Mouse (Mus musculus) G1E (cell line): ENCODE results near the gene Gm21936.
"Not testable (repeated sequence)": the region's sequence is repeated elsewhere in the genome, so short reads cannot be mapped to it uniquely, and the experiment has no call there.

ENCODE experiments used
- CTCF ChIP-seq: IDR thresholded peaks from 2 replicates; pipeline ENCODE4 v1.5.1; 2012; ENCODE audit warnings: low read depth, low read length, inconsistent platforms, mixed read lengths
- GATA1 ChIP-seq: IDR thresholded peaks from 2 replicates; pipeline ENCODE4 v1.6.1; 2012; ENCODE audit warnings: borderline replicate concordance, low read length, inconsistent platforms, mixed read lengths
- GATA2 ChIP-seq: IDR thresholded peaks from 2 replicates; pipeline ENCODE4 v1.6.1; 2012; ENCODE audit warnings: low read depth, low read length, inconsistent platforms, borderline replicate concordance
- POLR2AphosphoS5 ChIP-seq: IDR thresholded peaks from 2 replicates; pipeline ENCODE4 v1.6.1; 2012; ENCODE audit warnings: low read depth, low read length, inconsistent platforms; ENCODE audit not compliant: insufficient replicate concordance
- TAL1 ChIP-seq: conservative IDR thresholded peaks from 2 replicates; pipeline ENCODE4 v1.6.1; 2012; ENCODE audit warnings: low read depth, low read length, inconsistent platforms, mixed read lengths

DNA sequence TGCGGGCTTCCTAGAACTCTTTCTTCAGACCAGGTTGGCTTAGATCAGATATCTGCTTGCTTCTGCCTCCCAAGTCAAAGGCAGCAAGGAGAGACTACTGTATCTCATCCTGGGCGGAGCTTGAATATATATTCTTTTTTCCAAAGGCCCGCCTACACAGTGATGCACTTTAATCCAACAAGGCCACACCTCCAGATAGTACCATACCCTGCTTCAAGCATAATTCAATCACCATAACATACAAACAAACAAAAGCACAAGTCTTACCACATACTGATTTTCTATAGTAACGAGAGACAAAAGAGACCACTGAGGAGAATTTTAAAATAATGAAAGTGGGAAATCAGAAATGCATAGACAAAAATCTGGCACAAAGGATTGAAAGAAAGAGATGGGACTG, 19.7 kb upstream of the Gm21936 start, which contains the start of gene Gm21319:
- not testable (repeated sequence) for TF ChIP-seq CTCF, TAL1, GATA1, GATA2, POLR2AphosphoS5
